Mouse (Mus musculus): ENCODE results near the gene Htatip2. TPM values are rescaled to one million over a fixed set of nuclear protein-coding genes. Genes with fewer than 3 reads are reported as not detected.

The Htatip2 gene
- polyA plus RNA-seq, 1 experiment from 2014 or later, result 24.8 TPM

- WGBS, result 73% methylated on average over 2 of the region's 2 CpGs
- no peak overlapping the region for H3K4me2 ChIP-seq (ENCODE audit: low read depth, low read length)
- H3K4me1 ChIP-seq (ENCODE audit: control insufficient read depth, insufficient read depth, low read length), result no peaks in the 10 kb centered on the region
- H3K9me3 ChIP-seq (replicated peaks; ENCODE audit: control insufficient read depth, low read length), result no peaks in the 10 kb centered on the region
- no peaks in the 10 kb centered on the region; the same call in 1 of the 2 replicates for H3K36me3 ChIP-seq (ENCODE audit: control insufficient read depth, insufficient read depth, low read length)
- no peak overlapping the region for H3K27ac ChIP-seq (ENCODE audit: low read length)
- no peaks in the 10 kb centered on the region for H3K27me3 ChIP-seq (ENCODE audit: control insufficient read depth, insufficient read depth, low read length)
- H3K9ac ChIP-seq (ENCODE audit: low read length), result no peak overlapping the region
- ATAC-seq (ENCODE audit: insufficient read depth, low FRiP score), result no peak
- no peak overlapping the region for H3K4me3 ChIP-seq (replicated peaks; ENCODE audit: low read length)
Observed at GRCm38 (mm10) chr7:49822028-49822427, 63.1 kb downstream of the Htatip2 start.

Other genes starting within 250 kb of the Htatip2 start
- 0.28 TPM in 1 of 2 replicates, not detected in the other for gene Dbx1, start 122.3 kb upstream of the Htatip2 start, polyA plus RNA-seq (2015; fragmentation: Nextera tagmentation; extraction: Ambion mirVana)
- gene Prmt3, start 19.2 kb downstream of the Htatip2 start, polyA plus RNA-seq (2015; fragmentation: Nextera tagmentation; extraction: Ambion mirVana), result 40.1 and 42.0 TPM in 2 replicates
- gene Slc6a5, start 151.0 kb downstream of the Htatip2 start, polyA plus RNA-seq (2015; fragmentation: Nextera tagmentation; extraction: Ambion mirVana), result 0.05 TPM in 1 of 2 replicates, not detected in the other
- gene Nell1, start 215.7 kb downstream of the Htatip2 start, polyA plus RNA-seq (2015; fragmentation: Nextera tagmentation; extraction: Ambion mirVana), result 4.0 and 4.6 TPM in 2 replicates

Data from stomach, embryonic 16.5 days (tissue).